Mouse (Mus musculus) kidney, postnatal 0 days (tissue): Measurements from ENCODE around the gene Gm37240. TPM values are rescaled to one million over a fixed set of nuclear protein-coding genes. Genes with fewer than 3 reads are reported as not detected.

ENCODE experiments used
- ATAC-seq: fragments of 200-750 bp; cut with Nextera tagmentation; replicated peaks from 2 replicates; pipeline ENCODE4 v1.8.0; 2017; ENCODE audit warnings: low read depth, moderate number of reproducible peaks, moderate TSS enrichment, moderate library complexity; ENCODE audit not compliant: low FRiP score
- DNase-seq: peaks from one replicate; pipeline ENCODE4 v3.0.0-alpha.2; 2016; ENCODE audit warnings: low spot score
- H3K27ac ChIP-seq: fragments of 300-500 bp; sonication (generic); 2 replicates; pipeline ENCODE4 v1.5.1; 2014; ENCODE audit warnings: mild to moderate bottlenecking
- H3K27me3 ChIP-seq: fragments of 300-500 bp; sonication (generic); 2 replicates; pipeline ENCODE4 v1.6.1; 2014; ENCODE audit warnings: low read length, mixed read lengths; ENCODE audit not compliant: insufficient read depth
- H3K36me3 ChIP-seq: fragments of 300-500 bp; sonication (generic); 2 replicates; pipeline ENCODE4 v1.6.1; 2014; ENCODE audit warnings: low read length, mixed read lengths; ENCODE audit not compliant: insufficient read depth
- H3K4me1 ChIP-seq: fragments of 300-500 bp; sonication (generic); replicated peaks from 2 replicates; pipeline ENCODE4 v1.6.1; 2014; ENCODE audit warnings: antibody characterized with exemption, low read length, mixed read lengths; ENCODE audit not compliant: insufficient read depth
- H3K4me2 ChIP-seq: fragments of 300-500 bp; sonication (generic); 2 replicates; pipeline ENCODE4 v1.6.1; 2014; ENCODE audit warnings: mild to moderate bottlenecking, low read length, moderate library complexity, mixed read lengths
- H3K4me3 ChIP-seq: fragments of 300-500 bp; sonication (generic); replicated peaks from 2 replicates; pipeline ENCODE4 v1.5.1; 2014; ENCODE audit warnings: low read depth, low read length
- H3K9ac ChIP-seq: fragments of 300-500 bp; sonication (generic); 2 replicates; pipeline ENCODE4 v1.6.1; 2014; ENCODE audit warnings: low read depth, low read length
- H3K9me3 ChIP-seq: fragments of 300-500 bp; sonication (generic); replicated peaks from 2 replicates; pipeline ENCODE4 v1.6.1; 2016; ENCODE audit warnings: low read length, inconsistent platforms, mixed read lengths
- CTCF ChIP-seq: IDR thresholded peaks from 2 replicates; pipeline ENCODE4 v1.5.1; 2016; ENCODE audit warnings: antibody characterized with exemption, low read depth, mild to moderate bottlenecking, moderate library complexity
- WGBS: fragments of 180-500 bp; shearing (Covaris S2); extraction: QIAGEN DNeasy Blood & Tissue Kit; methylation state at CpG from one replicate; pipeline ENCODE4 v1.1.7; 2014; 5-methylcytosine and 5-hydroxymethylcytosine counted together
- polyA plus RNA-seq: library from polyadenylated mRNA; unstranded; fragments of >200 nt; fragmentation: Nextera tagmentation; extraction: Ambion mirVana; gene quantifications from 2 replicates; pipeline ENCODE4 v1.2.1, GENCODE M21; 2015

Gene Gm37240
- polyA plus RNA-seq, 1 experiment from 2014 or later = 10.8 TPM

DNA sequence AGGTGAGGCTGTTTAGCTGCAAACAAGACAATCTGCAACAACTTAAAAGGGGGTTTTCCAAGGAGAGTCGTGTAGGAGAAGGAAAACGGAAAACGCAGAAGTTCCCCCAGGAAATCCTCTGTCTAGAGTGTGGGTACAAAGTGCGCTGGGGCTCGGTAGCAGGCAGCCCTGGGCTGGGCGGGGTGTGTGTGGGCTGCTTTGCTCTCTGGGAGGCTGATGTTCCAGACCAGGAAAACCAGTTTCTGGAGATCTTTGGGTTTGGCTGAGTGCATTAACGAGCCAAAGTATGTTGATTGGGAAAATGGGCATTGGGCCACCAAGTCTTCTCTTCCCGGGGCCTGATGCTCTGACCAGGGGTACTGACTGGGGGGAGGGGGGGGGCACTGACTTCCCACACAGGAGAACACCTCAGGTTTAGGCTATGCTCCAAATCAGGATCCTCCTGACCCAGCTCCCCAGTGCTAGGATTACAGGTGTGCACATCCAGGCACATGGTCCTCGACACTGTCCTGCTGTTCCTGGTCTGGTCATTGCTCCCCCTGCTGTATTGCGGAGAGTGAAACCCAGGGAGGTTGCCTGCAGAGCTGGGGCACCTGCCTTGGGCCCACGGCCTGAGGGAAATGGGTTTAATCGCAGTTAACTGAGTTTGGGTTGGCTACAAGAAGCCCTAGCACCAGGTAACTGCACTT is 1249.3 kb downstream of the Gm37240 start:
- Histone ChIP-seq H3K27me3 (no peaks in the 10 kb centered on the region), H3K4me2 (no peak overlapping the region), H3K27ac (no peak overlapping the region), H3K36me3 (no peaks in the 10 kb centered on the region), H3K9me3 (no peaks in the 10 kb centered on the region), H3K4me1 (peaks cover 4% of the 10 kb centered on the region; the same call in 1 of the 2 replicates), H3K9ac (no peak overlapping the region), H3K4me3 (no peak overlapping the region)
- WGBS = 49% methylated on average over 12 of the region's 12 CpGs
- no peak for TF ChIP-seq CTCF
- DNase-seq (no peak), ATAC-seq (peak; percentile 73)

- H3K4me2 ChIP-seq = no peak overlapping the region
- H3K4me1 ChIP-seq = peaks cover 4% of the 10 kb centered on the region; the same call in 1 of the 2 replicates
- H3K27me3 ChIP-seq = no peaks in the 10 kb centered on the region
- no peak overlapping the region for H3K4me3 ChIP-seq
- no peak for TF ChIP-seq CTCF
- H3K9ac ChIP-seq = no peak overlapping the region
- no peaks in the 10 kb centered on the region for H3K9me3 ChIP-seq
- ATAC-seq = no peak
- WGBS = 71% methylated on average over 6 of the region's 6 CpGs
- DNase-seq = no peak
- H3K36me3 ChIP-seq = no peaks in the 10 kb centered on the region
- no peak overlapping the region for H3K27ac ChIP-seq
These were observed 1250.2 kb downstream of the Gm37240 start for GRCm38 (mm10) chr3:84637095-84637494.

DNA sequence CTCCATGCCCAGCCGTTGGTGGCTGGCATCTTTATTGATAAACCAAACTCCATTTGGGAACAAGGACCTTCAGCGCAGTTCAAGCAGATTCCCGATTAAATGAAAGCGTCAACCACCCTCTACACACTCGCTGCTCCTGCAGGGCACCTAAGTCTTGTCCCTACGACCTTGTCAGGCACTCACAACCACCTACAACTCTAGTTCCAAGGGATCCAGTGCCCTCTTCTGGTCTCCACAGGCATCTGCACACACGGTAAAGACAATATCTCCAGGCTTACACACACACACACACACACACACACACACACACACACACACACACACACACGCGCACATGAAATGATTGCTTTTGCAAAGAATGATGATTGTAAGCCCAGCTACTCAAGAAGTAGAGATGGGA is 1255.7 kb downstream of the Gm37240 start:
- H3K9me3 ChIP-seq = no peaks in the 10 kb centered on the region
- TF ChIP-seq CTCF = no peak
- no peak overlapping the region for H3K9ac ChIP-seq
- H3K27ac ChIP-seq = no peak overlapping the region
- 96% methylated on average over 9 of the region's 9 CpGs for WGBS
- H3K36me3 ChIP-seq = no peaks in the 10 kb centered on the region
- H3K27me3 ChIP-seq = no peaks in the 10 kb centered on the region
- no peak overlapping the region for H3K4me2 ChIP-seq
- no peak for DNase-seq
- ATAC-seq = no peak
- no peaks in the 10 kb centered on the region for H3K4me1 ChIP-seq
- no peak overlapping the region for H3K4me3 ChIP-seq

GRCm38 (mm10) chr3:84622026-84622425 is 1265.3 kb downstream of the Gm37240 start:
- Histone ChIP-seq H3K27me3 (no peaks in the 10 kb centered on the region), H3K4me1 (peaks cover 4% of the 10 kb centered on the region; the same call in 1 of the 2 replicates), H3K36me3 (no peaks in the 10 kb centered on the region), H3K27ac (no peak overlapping the region), H3K4me3 (no peak overlapping the region), H3K9ac (no peak overlapping the region), H3K4me2 (no peak overlapping the region), H3K9me3 (no peaks in the 10 kb centered on the region)
- no peak for ATAC-seq
- DNase-seq = no peak
- 36% methylated on average over 3 of the region's 3 CpGs for WGBS
- no peak for TF ChIP-seq CTCF

- Histone ChIP-seq H3K4me1 (no peaks in the 10 kb centered on the region), H3K4me2 (no peak overlapping the region), H3K9me3 (no peaks in the 10 kb centered on the region), H3K36me3 (no peaks in the 10 kb centered on the region), H3K9ac (no peak overlapping the region), H3K27ac (no peak overlapping the region), H3K27me3 (no peaks in the 10 kb centered on the region), H3K4me3 (no peak overlapping the region)
- ATAC-seq (no peak), DNase-seq (no peak)
- 94% methylated on average over 6 of the region's 6 CpGs for WGBS
- TF ChIP-seq CTCF = no peak
These were observed 1267.6 kb downstream of the Gm37240 start for GRCm38 (mm10) chr3:84619725-84620124.

DNA sequence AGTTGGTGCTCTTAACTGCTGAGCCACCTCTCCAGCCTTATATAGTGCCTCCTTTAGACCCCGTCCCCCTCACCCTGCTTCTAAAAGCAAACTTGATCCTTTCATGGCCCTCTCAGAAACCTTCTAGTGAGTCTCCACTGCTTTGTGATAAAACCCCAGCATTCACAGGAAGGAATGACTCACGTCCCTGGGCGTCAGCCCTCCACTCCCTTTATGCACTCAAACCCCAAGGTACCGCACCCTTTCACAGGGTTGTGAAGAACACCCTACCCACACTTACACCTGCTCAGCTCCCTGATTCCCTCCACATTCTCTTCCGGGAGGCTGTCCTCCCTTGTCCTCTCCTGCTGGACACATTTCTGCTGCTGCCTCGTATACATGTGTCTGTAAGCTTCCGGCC is 1268.3 kb downstream of the Gm37240 start:
- Histone ChIP-seq H3K4me1 (no peaks in the 10 kb centered on the region), H3K9me3 (no peaks in the 10 kb centered on the region), H3K4me2 (no peak overlapping the region), H3K4me3 (no peak overlapping the region), H3K27ac (no peak overlapping the region), H3K27me3 (no peaks in the 10 kb centered on the region), H3K36me3 (no peaks in the 10 kb centered on the region), H3K9ac (no peak overlapping the region)
- 97% methylated on average over 7 of the region's 7 CpGs for WGBS
- ATAC-seq (no peak), DNase-seq (no peak)
- no peak for TF ChIP-seq CTCF

GRCm38 (mm10) chr3:84618627-84619026 is 1268.7 kb downstream of the Gm37240 start:
- no peak overlapping the region for H3K27ac ChIP-seq
- no peaks in the 10 kb centered on the region for H3K36me3 ChIP-seq
- DNase-seq (no peak), ATAC-seq (no peak)
- H3K9me3 ChIP-seq = no peaks in the 10 kb centered on the region
- H3K4me2 ChIP-seq = no peak overlapping the region
- no peak overlapping the region for H3K4me3 ChIP-seq
- 0 out of 2 replicates have a peak, but pooled peaks have one; percentile 5 for TF ChIP-seq CTCF
- H3K9ac ChIP-seq = no peak overlapping the region
- 86% methylated on average over 2 of the region's 2 CpGs for WGBS
- no peaks in the 10 kb centered on the region for H3K4me1 ChIP-seq
- H3K27me3 ChIP-seq = no peaks in the 10 kb centered on the region
